Mouse (Mus musculus): ENCODE data around the gene Snai1. TPM values are rescaled to one million over a fixed set of nuclear protein-coding genes. Genes with fewer than 3 reads are reported as not detected.

The Snai1 gene
- total RNA-seq, 2 experiments from 2014 or later: 0.47 to 1.6 TPM

DNA sequence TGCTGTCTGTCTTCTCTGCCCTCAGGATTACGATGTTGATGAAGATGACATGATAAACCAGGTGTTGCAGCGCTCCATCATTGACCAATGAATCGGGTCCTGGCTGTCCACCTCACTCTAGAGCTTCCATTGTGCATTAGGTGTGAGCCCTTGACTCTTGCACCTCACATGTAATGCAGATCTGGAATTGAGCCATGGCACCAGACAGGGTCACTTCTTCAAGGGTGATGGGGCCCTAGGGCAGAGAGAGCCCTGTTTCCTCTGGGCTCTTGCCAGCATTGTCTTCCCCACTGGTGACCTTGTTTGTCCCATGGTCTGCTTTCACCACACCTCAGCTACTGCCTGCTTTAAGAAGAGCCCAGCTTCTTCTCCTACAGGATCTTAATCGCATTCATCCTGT is 23.4 kb upstream of the Snai1 start:
- intact Hi-C loops (cut with DNase I): no loop called here

GRCm38 (mm10) chr2:167515688-167516087 is 22.3 kb upstream of the Snai1 start:
- peak in 1 of 2 experiments; percentile 6 for DNase-seq (ENCODE audit: extremely low spot score in 1 of 2, low spot score in 2 of 2)
- intact Hi-C loops (cut with DNase I): no loop called here

More for the DNA sequence above, 23.4 kb upstream of the Snai1 start:
- peak in 1 of 2 experiments; percentile 15 for DNase-seq (ENCODE audit: extremely low spot score in 1 of 2, low spot score in 2 of 2)

- intact Hi-C loops (cut with DNase I): no loop called here
- DNase-seq (ENCODE audit: extremely low spot score in 1 of 2, low spot score in 2 of 2): peak in 1 of 2 experiments; percentile 24
Measured at GRCm38 (mm10) chr2:167519606-167520252, 18.3 kb upstream of the Snai1 start.

DNA sequence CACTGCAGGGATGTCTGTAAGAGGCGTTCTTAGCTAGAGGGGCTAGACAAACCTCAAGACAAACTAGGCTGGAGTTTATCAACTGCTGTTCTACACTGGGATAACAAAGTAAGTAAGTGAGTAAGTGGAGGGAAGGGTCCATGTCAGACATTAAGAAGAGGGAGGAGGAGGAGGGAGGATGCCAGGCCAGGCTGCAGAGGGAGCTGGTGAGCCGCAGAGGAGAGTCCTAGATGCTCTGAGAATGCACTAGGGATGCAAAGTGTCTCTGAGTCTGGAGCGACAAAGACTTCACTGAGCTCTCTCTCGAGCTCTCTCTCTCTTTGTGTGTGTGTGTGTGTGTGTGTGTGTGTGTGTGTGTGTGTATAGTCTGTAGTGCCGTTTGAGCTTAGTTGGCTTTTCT is 9.7 kb upstream of the Snai1 start:
- DNase-seq (ENCODE audit: extremely low spot score in 1 of 2, low spot score in 2 of 2): peak in 1 of 2 experiments; percentile 49
- intact Hi-C loops (cut with DNase I): no loop called here

- intact Hi-C loops (cut with DNase I): loop anchor here (10.0 kb wide), 1 partner anchor 365 kb away; no protein-coding TSS in a partner anchor
- DNase-seq (ENCODE audit: extremely low spot score in 1 of 2, low spot score in 2 of 2): peak in 1 of 2 experiments; percentile 11
Measured at GRCm38 (mm10) chr2:167529935-167530513, 8.0 kb upstream of the Snai1 start.

GRCm38 (mm10) chr2:167530536-167530935 is 7.5 kb upstream of the Snai1 start:
- DNase-seq (ENCODE audit: extremely low spot score in 1 of 2, low spot score in 2 of 2): peak in 1 of 2 experiments; percentile 11
- intact Hi-C loops (cut with DNase I): loop anchor here (10.0 kb wide), 1 partner anchor 364 kb away; no protein-coding TSS in a partner anchor

DNA sequence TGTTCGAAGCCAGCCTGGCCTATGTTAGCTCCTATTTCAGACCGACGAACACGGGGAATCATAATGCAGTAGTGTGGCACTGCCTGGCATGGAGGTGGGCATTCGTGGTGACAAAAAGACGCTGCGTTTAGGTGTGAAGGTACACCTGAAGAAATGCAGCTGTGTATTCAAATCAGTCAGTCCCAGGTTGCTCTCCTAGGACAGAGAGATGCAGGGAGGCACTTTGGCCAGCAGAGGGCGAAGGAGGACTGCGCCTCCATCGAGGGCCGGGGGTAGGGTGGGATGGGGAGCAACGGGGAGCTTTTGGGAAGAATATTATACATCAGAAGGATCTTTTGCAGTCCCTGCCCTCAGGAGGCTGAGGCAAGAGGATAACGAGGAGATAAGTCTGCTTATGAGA is 5.9 kb upstream of the Snai1 start:
- DNase-seq (ENCODE audit: extremely low spot score in 1 of 2, low spot score in 2 of 2): no peak
- intact Hi-C loops (cut with DNase I): loop anchor here (10.0 kb wide), 1 partner anchor 363 kb away; no protein-coding TSS in a partner anchor

- DNase-seq (ENCODE audit: extremely low spot score in 1 of 2, low spot score in 2 of 2): no peak
- intact Hi-C loops (cut with DNase I): loop anchor here (10.0 kb wide), 1 partner anchor 361 kb away; no protein-coding TSS in a partner anchor
Measured at GRCm38 (mm10) chr2:167533880-167534279, 4.1 kb upstream of the Snai1 start.

DNA sequence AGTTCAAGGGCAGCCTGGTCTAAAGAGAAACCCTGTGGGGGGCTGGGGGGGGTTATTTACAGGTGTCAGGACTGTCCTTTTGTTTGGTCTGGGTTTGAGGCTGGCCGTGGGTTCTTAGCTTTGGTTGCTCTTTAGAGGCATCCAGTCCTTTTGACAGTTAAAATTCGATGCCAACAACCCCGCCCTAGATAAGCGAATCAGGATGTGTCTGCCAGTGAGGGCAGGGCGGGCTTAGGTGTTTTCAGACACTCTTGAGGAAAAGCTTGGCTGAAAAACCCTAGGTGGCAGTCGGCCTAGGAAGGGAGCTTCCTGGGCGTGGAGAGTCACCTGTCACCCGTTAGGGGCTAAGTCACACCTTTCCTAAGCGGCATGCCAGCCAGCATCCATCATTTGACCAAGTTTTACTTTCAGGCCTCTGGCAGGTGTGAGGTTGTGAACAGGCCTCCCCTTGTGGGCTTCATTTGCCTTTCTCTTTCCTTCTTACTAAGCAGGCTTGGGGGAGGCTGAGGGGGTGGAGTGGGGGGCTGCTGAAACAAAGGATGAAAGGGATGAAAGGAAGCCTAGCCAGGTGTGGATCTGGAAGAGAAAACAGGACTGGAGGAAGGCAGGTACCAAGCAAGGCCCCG is 1.6 kb upstream of the Snai1 start:
- intact Hi-C loops (cut with DNase I): loop anchor here (2.0 to 10.0 kb wide), 3 partner anchors 68 to 358 kb away; no protein-coding TSS in a partner anchor
- DNase-seq (ENCODE audit: extremely low spot score in 1 of 2, low spot score in 2 of 2): no peak

DNA sequence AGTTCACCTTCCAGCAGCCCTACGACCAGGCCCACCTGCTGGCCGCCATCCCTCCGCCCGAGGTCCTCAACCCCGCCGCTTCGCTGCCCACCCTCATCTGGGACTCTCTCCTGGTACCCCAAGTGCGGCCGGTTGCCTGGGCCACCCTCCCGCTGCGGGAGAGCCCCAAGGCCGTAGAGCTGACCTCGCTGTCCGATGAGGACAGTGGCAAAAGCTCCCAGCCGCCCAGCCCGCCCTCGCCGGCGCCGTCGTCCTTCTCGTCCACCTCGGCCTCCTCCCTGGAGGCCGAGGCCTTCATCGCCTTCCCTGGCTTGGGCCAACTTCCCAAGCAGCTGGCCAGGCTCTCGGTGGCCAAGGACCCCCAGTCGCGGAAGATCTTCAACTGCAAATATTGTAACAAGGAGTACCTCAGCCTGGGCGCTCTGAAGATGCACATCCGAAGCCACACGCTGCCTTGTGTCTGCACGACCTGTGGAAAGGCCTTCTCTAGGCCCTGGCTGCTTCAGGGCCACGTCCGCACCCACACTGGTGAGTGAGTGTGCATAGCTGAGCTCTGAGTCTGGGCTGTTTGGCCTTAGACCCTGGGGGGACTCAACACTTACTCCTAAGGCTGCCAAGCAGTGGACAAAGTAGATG is 794 bp downstream of the Snai1 start:
- intact Hi-C loops (cut with DNase I): loop anchor here (5.0 to 10.0 kb wide), 2 partner anchors 139 to 356 kb away; no protein-coding TSS in a partner anchor
- no peak for DNase-seq (ENCODE audit: extremely low spot score in 1 of 2, low spot score in 2 of 2)

- no peak for DNase-seq (ENCODE audit: extremely low spot score in 1 of 2, low spot score in 2 of 2)
- intact Hi-C loops (cut with DNase I): loop anchor here (5.0 to 10.0 kb wide), 3 partner anchors 47 to 355 kb away; no protein-coding TSS in a partner anchor
Measured at GRCm38 (mm10) chr2:167539536-167540476, 1.8 kb downstream of the Snai1 start.

DNA sequence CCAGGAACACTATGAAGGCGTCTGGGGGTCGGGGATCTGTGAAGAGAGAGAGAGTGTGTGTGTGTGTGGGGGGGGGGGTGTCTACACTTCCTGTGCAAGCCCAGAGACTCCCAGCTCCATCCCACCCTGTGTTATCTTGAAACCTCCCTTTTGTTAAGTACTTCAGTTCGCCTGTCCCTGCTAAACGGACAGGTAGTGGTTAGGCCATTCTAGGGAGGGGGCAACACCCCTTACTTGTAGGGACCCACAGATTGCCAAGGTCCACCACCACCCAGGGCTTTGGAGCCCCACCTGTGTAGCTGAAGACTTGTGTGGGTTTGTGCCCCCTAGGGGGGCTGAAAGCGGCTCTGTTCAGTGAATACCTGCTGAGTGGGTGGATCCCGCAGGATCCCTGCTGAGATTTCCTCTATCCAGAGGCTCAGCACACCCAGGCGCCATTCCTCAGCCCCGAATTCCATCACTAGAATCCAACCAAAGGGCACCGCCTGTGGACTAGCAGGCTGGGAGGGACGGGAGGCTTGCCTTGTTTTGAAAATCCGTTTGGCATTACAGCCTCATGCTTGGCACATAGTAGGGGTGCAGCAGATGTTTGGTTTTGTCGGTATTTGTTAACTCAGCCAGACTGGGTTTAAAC is 2.6 kb downstream of the Snai1 start:
- intact Hi-C loops (cut with DNase I): loop anchor here (5.0 kb wide), 1 partner anchor 47 kb away; no protein-coding TSS in a partner anchor
- DNase-seq (ENCODE audit: extremely low spot score in 1 of 2, low spot score in 2 of 2): no peak

DNA sequence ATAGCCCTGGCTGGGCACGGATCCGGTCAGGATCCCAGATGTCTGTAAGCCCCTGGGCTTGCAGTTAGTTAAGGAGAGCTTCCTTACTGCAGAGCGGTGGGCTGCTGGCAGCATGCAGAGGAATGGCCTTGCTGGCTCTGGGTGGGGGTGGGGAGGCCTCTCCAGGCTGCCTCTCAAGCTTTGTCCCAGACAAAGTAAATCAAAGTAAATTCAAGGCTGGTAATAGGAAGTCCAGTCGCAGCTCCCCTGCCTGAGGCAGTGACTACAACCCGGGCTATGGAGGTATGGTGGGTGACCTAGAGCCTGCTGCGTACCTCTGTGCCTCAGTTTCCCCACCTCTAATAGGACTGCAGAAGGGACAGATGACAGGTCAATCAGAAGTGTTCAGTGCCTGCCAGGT is 3.3 kb downstream of the Snai1 start:
- DNase-seq (ENCODE audit: extremely low spot score in 1 of 2, low spot score in 2 of 2): no peak
- intact Hi-C loops (cut with DNase I): loop anchor here (5.0 kb wide), 1 partner anchor 46 kb away; no protein-coding TSS in a partner anchor

- intact Hi-C loops (cut with DNase I): loop anchor here (5.0 kb wide), 1 partner anchor 46 kb away; no protein-coding TSS in a partner anchor
- DNase-seq (ENCODE audit: extremely low spot score in 1 of 2, low spot score in 2 of 2): no peak
Measured at GRCm38 (mm10) chr2:167541761-167542160, 3.8 kb downstream of the Snai1 start.

DNA sequence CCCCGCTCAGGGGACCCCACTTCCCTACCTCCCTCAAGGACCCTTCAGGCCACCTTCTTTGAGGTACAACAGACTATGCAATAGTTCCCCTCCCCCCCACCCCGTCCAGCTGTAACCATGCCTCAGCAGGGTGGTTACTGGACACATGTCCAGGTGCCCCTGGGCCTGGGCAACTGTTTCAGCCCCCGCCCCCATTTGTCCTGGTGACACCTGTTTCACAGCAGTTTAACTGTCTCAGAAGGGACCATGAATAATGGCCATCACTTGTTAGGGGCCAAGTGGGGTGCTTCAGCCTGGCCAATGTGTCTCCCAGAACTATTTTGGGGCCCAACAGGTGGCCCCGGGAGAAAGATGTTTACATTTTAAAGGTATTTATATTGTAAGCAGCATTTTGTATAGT is 4.4 kb downstream of the Snai1 start:
- intact Hi-C loops (cut with DNase I): loop anchor here (5.0 kb wide), 1 partner anchor 45 kb away; no protein-coding TSS in a partner anchor

GRCm38 (mm10) chr2:167543121-167544003 is 5.4 kb downstream of the Snai1 start:
- intact Hi-C loops (cut with DNase I): loop anchor here (5.0 kb wide), 1 partner anchor 44 kb away; no protein-coding TSS in a partner anchor
- peak in 1 of 2 experiments; percentile 83 for DNase-seq (ENCODE audit: extremely low spot score in 1 of 2, low spot score in 2 of 2)

More for the DNA sequence above, 4.4 kb downstream of the Snai1 start:
- DNase-seq (ENCODE audit: extremely low spot score in 1 of 2, low spot score in 2 of 2): no peak
